Mouse (Mus musculus) kidney, adult 9 months (tissue): ENCODE results near the gene Hrk.

Experiments
- DNase-seq: peaks from one replicate; pipeline ENCODE4 v3.0.0; 2022

Hrk gene

GRCm38 (mm10) chr5:118164581-118164980 lies at the start of gene Hrk:
Hrk (plus strand) TSS chr5:118164648.
- no peak for DNase-seq

GRCm38 (mm10) chr5:118118351-118118750 lies 46.1 kb upstream of the Hrk start:
- peak; percentile 68 for DNase-seq

- no peak for DNase-seq
Measured at GRCm38 (mm10) chr5:118118922-118119321, 45.5 kb upstream of the Hrk start.

- DNase-seq, result no peak
Measured at GRCm38 (mm10) chr5:118120670-118121069, 43.8 kb upstream of the Hrk start.

- no peak for DNase-seq
Measured at GRCm38 (mm10) chr5:118121928-118122327, 42.5 kb upstream of the Hrk start.

GRCm38 (mm10) chr5:118123096-118123495 lies 41.4 kb upstream of the Hrk start:
- DNase-seq, result no peak

- DNase-seq, result no peak
Measured at GRCm38 (mm10) chr5:118126671-118127070, 37.8 kb upstream of the Hrk start.

GRCm38 (mm10) chr5:118128208-118128607 lies 36.2 kb upstream of the Hrk start:
- DNase-seq, result no peak

GRCm38 (mm10) chr5:118128651-118129050 lies 35.8 kb upstream of the Hrk start:
- DNase-seq, result no peak

GRCm38 (mm10) chr5:118136391-118136790 lies 28.1 kb upstream of the Hrk start:
- no peak for DNase-seq

GRCm38 (mm10) chr5:118139630-118140029 lies 24.8 kb upstream of the Hrk start:
- DNase-seq, result no peak

GRCm38 (mm10) chr5:118142471-118142870 lies 22.0 kb upstream of the Hrk start:
- DNase-seq, result no peak

GRCm38 (mm10) chr5:118143211-118144026 lies 21.0 kb upstream of the Hrk start:
- peak; percentile 84 for DNase-seq

- DNase-seq, result no peak
Measured at GRCm38 (mm10) chr5:118144327-118144726, 20.1 kb upstream of the Hrk start.

- DNase-seq, result no peak
Measured at GRCm38 (mm10) chr5:118144770-118145169, 19.7 kb upstream of the Hrk start.

GRCm38 (mm10) chr5:118145458-118145857 lies 19.0 kb upstream of the Hrk start:
- no peak for DNase-seq

GRCm38 (mm10) chr5:118145999-118146679 lies 18.3 kb upstream of the Hrk start:
- no peak for DNase-seq

- no peak for DNase-seq
Measured at GRCm38 (mm10) chr5:118147264-118147663, 17.2 kb upstream of the Hrk start.

- no peak for DNase-seq
Measured at GRCm38 (mm10) chr5:118149711-118150110, 14.7 kb upstream of the Hrk start.

GRCm38 (mm10) chr5:118154839-118155564 lies 9.4 kb upstream of the Hrk start, which contains the start of gene Fbxw8:
Fbxw8 (minus strand) TSS chr5:118155464.
- peak; percentile 90 for DNase-seq

- no peak for DNase-seq
Measured at GRCm38 (mm10) chr5:118155565-118155947, 8.9 kb upstream of the Hrk start.

- DNase-seq, result no peak
Measured at GRCm38 (mm10) chr5:118156976-118157375, 7.5 kb upstream of the Hrk start.

- DNase-seq, result no peak
Measured at GRCm38 (mm10) chr5:118160691-118161090, 3.8 kb upstream of the Hrk start.

GRCm38 (mm10) chr5:118165462-118165861 lies 1.0 kb downstream of the Hrk start:
- DNase-seq, result no peak
